Mouse (Mus musculus): ENCODE measurements around the gene D330045A20Rik. TPM values are rescaled to one million over a fixed set of nuclear protein-coding genes. Genes with fewer than 3 reads are reported as not detected.

D330045A20Rik gene
- total RNA-seq (2023): not detected

DNA sequence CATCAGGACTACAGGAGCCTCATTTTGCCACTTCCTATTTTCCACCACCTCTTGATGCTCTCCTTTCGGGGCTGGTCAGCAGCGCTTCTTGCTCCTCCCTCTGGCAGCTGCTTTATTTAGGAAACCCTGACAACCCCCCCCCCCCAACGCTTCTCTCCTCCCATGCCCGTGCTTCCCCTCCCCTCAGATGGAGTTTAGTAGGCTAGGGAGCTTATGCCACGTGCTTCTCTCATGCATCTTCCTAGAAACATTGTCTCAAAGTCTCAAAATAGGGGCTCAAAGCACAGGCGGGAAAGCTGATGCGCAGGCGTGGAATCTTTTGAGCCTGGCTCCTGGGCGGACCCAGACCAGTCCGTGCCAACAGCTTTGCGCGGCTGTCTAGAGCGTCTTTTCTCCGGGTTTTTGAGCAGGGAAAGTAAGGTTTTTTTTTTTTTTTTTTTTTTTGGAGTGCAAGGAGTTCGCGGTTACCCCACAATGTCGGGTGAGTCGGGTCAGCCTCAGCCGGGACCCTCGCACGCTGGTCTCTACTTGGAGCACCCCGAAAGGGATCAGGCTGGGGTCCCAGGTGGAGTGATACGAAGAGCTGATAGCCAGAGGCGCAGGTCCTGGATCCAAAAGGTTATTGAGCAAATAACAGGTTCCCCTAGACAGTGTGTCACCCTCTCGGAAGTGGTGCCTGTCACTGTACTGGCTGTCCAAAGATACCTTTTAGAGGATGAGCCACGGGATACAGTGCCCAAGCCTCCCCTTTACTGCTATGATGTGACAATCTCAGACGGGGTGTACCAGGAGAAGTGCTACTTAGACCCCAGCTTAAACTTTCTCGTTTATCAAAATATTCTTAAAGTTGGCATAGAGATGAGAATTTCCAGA is at the start of gene D330045A20Rik:
Gene D330045A20Rik (plus strand): TSS at position 346 of the 873 bp plus-strand sequence.

DNA sequence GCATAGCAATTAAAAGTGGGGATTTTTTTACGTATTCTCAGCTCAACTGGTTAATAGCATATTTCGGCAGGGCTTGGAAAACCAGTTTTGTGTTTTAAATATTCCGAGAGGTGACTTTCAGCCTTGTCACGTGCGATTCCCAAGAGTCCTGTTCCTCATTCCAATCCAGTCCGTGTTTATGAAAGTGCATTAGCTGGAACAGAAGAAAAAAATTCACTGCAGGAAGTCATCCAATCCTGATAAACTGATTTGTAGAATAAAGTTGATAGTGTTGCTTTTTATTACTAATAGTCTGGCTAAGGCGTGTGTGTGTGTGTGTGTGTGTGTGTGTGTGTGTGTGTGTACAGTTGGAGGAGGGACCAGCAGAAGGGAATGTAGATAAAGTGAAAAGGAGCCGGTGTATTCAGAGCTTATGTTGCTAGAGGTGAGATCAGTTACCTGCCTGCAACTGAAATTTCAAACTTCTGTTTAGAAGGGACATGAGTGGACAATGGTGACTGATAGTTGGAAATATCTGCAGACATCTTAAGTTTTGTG is 82.8 kb downstream of the D330045A20Rik start, which contains the start of gene Rnf128:
Gene Rnf128 (plus strand): TSS at position 392 of the 537 bp plus-strand sequence.

Other genes starting within 250 kb of the D330045A20Rik start
- not detected for gene Trap1a, start 146.7 kb upstream of the D330045A20Rik start, total RNA-seq (2023)
- not detected for gene Rnf128, start 82.9 kb downstream of the D330045A20Rik start, total RNA-seq (2023)
- gene Tbc1d8b, start 204.6 kb downstream of the D330045A20Rik start, total RNA-seq (2023): 9.8 TPM
- gene Gm15013, start 234.1 kb downstream of the D330045A20Rik start, total RNA-seq (2023): not detected